Comparison of ENCODE assay signal across 13 mouse cellular contexts in genomic region chr1:164551019-164551418, GRCm38 (mm10).
"Had no signal": no experiment of that assay in that cellular context is flagged by ENCODE, and none has a peak within 500 bp of the region (broad histone marks: within the 10 kb centered on the region; RNA-seq: fewer than 3 reads in every experiment).

No protein-coding gene starts in this region.

- H3K9me3 ChIP-seq: limb, embryonic 15.5 days; liver, embryonic 12.5 days; midbrain, embryonic 10.5 days; neural tube, embryonic 15.5 days had no signal

- H3K4me2 ChIP-seq: limb, embryonic 15.5 days; liver, embryonic 12.5 days; lung, embryonic 14.5 days; neural tube, embryonic 15.5 days had no signal

- H3K4me1 ChIP-seq: limb, embryonic 15.5 days had no signal

- H3K27ac ChIP-seq: left cerebral cortex, adult 2 months; limb, embryonic 15.5 days; liver, embryonic 12.5 days; midbrain, embryonic 10.5 days; neural tube, embryonic 15.5 days; stomach, postnatal 0 days had no signal

- H3K9ac ChIP-seq: limb, embryonic 15.5 days; liver, embryonic 12.5 days; lung, embryonic 14.5 days; neural tube, embryonic 15.5 days had no signal

- H3K4me3 ChIP-seq: left cerebral cortex, adult 2 months; limb, embryonic 15.5 days; liver, embryonic 12.5 days; midbrain, embryonic 10.5 days; myocyte; neural tube, embryonic 15.5 days had no signal

- ATAC-seq: liver, embryonic 12.5 days had no signal

- H3K27me3 ChIP-seq: limb, embryonic 15.5 days; liver, embryonic 12.5 days; neural tube, embryonic 15.5 days had no signal

- DNase-seq: lung, postnatal 10 days; lung, postnatal 4 days; midbrain, embryonic 14.5 days; right cerebral cortex, adult 18-20 months; thymus, postnatal 4 days had no signal

- H3K36me3 ChIP-seq: limb, embryonic 15.5 days; liver, embryonic 12.5 days; midbrain, embryonic 10.5 days; neural tube, embryonic 15.5 days had no signal
